Mouse (Mus musculus) left cerebral cortex, postnatal 10 days (tissue): Measurements from ENCODE around the gene Cd3e. TPM values are rescaled to one million over a fixed set of nuclear protein-coding genes. Genes with fewer than 3 reads are reported as not detected.
A peak's percentile ranks its signal among the peaks of the same experiment; 100 is the strongest.
"Not testable (repeated sequence)": the region's sequence is repeated elsewhere in the genome, so short reads cannot be mapped to it uniquely, and the experiment has no call there.

Source experiments
- DNase-seq, 2 experiments: peaks; one replicate each; pipeline ENCODE4 v3.0.0; 2021 to 2022; ENCODE audit warnings: low spot score in 2 of 2, mixed read lengths in 1 of 2; ENCODE audit errors: extremely low spot score in 1 of 2
- intact Hi-C: fragments of 180-260 bp; cut with DNase I; formaldehyde crosslinking; loops from one replicate; pipeline ENCODE4 v1.15.1; 2025
- total RNA-seq, 2 experiments: library from RNA; stranded (reverse); gene quantifications; 2 replicates each; pipeline ENCODE4 v1.2.3; 2021

Gene Cd3e
- total RNA-seq, 2 experiments from 2014 or later, result not detected

DNA sequence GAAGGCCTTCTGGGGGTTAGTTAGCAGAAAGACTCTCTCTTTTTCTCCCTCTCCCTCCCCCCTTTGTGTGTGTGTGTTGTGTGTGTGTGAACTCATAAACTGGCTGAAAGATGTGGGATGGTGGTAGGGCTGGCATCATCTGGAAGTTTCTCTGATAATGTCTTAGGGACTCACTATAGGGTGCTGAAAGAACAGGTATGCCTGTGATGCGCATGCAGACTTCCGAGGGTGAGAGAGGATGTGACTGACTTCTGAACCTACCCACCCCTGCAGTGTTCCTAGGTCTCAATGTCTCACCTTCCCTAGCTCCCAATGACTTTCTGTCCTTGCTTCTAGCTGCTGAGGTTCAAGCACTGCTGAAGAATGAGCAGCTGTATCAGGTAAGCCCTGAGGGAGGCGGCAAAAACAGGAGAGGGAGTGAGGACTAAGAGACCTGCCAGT, 23.7 kb downstream of the Cd3e start:
- intact Hi-C loops, result no loop called here
- no peak for DNase-seq

DNA sequence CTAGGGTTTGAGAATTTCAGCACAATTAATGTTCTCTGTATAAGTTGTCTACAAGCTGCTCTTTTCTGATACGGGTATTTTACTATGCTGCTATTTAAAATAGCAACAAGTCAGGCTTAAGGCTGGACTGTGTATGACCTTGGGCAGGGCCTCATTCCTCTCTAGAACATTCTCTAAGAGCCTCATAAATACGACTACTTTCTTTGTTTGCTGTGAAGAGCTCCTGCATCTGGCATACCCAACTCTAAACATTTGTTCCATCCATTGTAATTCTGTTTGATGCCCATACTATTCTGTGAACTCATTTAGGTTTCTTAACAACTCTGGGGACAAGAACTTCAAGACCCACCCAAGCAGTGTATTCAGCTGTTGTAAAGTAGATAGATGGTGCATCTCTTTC, 26.4 kb downstream of the Cd3e start:
- intact Hi-C loops, result no loop called here
- DNase-seq, result no peak

DNA sequence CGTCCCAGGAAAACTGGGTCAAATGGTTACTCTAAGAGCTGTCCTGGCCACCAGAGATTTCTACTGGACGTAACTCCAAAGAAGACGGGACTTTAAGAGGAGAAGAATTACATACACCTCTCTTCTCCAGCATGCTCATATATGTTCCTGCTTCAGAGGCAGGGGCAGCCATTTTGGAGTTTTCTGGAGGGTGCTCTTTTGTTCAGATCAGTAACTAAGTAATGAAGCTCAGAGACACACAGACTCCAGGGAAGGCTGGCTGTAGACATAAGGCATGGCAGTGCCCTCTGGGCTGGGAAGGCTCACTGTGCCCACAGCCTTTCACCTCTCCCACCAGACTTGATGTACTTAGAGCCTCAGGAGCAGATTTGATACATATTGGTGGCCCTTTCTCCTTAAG, 26.9 kb downstream of the Cd3e start:
- intact Hi-C loops, result no loop called here

DNA sequence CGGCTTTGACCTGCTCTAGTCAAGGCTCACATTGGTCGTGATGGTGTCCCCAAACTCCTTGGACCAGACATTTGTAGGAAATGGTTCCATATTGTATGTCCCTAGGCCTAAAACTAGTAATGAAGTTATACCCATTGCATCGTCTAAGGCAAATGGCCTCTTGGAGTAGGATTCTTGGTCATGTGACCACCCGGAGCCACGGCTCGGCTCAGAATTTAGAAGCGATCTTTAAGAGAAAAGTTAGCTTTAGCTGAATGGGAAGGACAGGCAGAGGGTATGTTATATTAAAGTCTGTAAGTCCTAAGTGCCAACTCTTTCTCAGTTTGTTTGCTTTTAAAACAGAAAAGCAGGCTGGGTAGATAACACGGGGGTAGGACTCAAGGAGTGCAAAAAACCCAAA, 27.3 kb downstream of the Cd3e start:
- DNase-seq, result no peak
- intact Hi-C loops, result no loop called here

More for the DNA sequence above, 26.9 kb downstream of the Cd3e start:
- no peak for DNase-seq

DNA sequence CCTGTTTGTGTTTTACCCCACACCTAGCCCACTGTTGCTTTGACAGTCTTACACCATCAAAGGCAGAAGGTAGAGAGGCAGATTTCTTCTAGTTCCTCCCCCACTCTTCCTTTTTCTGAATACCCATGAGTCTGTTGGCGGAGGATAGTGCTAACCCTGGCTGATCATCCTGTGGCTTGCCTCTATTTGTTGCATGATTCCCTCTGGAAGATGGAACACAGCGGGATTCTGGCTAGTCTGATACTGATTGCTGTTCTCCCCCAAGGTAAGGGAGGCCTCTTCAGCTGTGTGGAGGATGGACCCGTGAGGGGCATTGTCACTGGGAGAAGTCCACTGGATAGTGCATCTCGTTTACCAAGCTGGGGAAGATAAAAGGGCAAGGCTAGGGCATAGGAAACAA, 27.8 kb downstream of the Cd3e start, which contains the start of gene Cd3d:
Cd3d (plus strand) TSS at position 111 of the 400 bp plus-strand sequence.
- no peak for DNase-seq
- intact Hi-C loops, result no loop called here

DNA sequence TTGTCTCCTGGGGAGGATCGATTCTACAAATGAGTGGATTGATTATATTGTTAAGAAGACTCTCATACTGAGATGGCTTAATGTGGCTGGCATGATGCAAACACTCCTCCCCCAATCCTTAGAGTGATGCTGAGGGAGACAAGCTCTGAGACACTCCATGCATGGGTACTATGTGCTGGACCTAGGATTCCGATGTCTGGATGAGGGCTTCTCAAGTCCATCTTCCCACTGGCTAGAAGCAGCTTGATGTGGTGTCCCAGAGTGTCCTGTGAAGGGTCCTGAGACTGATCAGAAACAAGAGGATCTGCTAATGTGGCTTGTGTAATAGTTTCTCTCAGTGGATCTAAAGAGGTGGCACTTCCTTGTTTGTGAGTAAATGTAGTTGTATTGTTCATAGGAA, 28.3 kb downstream of the Cd3e start:
- intact Hi-C loops, result no loop called here
- no peak for DNase-seq

DNA sequence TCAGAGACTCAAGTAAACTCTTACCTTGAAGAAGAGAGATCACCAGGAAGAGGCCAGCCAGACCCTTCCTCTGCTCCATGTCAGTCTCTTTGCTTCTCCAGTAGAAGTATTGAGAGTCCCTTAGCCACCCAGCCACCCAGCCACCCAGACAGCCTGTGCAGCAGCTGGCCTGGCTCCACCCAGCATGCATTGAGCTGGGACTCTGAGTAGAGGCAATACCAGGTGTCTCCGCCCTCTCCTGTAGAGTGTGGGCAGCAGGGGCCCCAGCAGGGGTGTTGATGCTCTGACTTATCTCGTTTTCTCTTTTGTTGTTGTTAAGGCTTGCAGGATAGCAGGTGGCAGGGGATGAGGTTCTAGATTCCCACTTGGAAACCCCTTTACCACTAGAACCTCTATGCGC, 29.2 kb downstream of the Cd3e start, which contains the start of gene Cd3g:
Cd3g (minus strand) TSS at position 190 of the 400 bp plus-strand sequence.
- intact Hi-C loops, result no loop called here

DNA sequence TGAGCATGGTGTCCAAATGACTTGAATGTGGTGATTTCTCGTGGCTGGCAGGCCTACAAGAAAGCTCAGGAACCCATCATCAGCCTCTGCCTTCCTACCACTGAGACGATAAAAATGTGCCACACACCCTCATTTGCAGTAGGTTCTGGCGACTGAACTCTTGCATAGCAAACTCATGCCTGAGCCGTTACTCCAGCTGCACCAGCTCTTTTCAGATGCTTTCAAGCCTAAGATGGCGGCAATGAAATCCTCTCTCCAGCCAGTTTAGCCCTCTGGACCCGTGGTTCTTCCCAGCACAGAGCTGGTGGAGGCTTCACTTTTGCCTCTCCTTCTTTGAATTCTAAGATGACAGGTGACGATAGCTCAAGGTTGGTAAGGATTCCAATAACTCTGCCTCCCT, 29.6 kb downstream of the Cd3e start:
- no peak for DNase-seq

More for the DNA sequence above, 29.2 kb downstream of the Cd3e start, which contains the start of gene Cd3g:
- DNase-seq, result no peak

DNA sequence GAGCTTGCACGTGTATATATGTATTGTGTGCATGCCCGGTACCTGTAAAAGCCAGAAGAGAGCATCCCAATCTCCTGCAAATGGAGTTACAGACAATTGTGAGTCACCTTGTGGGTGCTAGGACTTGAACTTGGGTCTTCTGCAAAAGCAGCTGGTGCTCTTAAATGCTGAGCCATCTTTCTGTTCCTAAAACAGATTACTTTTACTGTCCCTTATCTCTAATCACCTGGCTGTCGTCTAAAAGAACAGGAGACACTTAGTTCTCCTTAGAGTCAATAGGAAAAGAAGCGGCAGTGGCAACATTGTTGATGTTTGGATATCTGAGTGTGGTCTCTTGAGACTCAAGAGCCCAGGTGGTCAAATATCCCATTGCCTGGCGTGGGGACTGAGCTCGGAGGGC, 31.6 kb downstream of the Cd3e start:
- DNase-seq, result no peak
- intact Hi-C loops, result no loop called here

More for the DNA sequence above, 29.6 kb downstream of the Cd3e start:
- intact Hi-C loops, result no loop called here

DNA sequence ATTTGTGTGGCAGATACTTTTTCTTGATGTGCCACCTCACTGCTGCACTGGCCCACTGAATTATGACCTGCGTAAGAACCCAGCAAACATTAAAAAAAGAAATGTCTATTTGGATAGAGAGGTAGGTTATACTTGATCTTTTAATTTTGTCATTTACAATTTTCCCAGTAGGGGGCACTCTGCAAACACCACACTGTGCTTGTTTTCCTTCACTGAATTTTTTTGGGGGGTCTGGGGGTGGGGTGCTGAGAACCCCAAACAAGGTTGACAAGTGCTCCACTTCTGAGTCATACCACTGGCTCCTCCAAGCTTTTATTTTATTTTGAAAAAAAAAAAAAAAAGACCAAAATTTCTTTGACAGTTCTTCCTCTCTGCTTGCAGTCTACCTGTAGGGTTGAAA, 40.0 kb downstream of the Cd3e start:
- intact Hi-C loops, result loop anchor here (5.0 kb wide), 2 partner anchors 78 to 178 kb away; no protein-coding TSS in a partner anchor
- DNase-seq, result no peak

DNA sequence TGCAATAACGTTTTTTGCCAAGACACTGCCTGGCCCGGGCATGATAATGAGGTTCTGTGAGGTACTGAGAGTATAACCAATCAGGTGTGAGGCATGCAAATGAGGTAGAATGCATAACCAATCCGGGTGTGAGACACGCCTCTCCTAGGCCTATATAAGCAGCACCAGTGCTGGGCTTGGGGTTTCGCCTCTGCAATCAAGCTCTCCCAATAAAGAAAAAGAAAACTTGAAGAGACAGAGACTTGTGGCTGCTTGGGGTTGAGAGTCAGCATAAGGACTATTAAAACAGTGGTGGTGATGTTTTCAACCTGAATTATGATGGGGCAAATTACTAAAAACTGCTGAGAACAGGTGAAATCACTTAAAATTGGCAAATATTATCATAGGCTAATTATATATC, 41.7 kb downstream of the Cd3e start:
- intact Hi-C loops, result loop anchor here (5.0 kb wide), 2 partner anchors 80 to 180 kb away; no protein-coding TSS in a partner anchor
- not testable (repeated sequence) for DNase-seq

DNA sequence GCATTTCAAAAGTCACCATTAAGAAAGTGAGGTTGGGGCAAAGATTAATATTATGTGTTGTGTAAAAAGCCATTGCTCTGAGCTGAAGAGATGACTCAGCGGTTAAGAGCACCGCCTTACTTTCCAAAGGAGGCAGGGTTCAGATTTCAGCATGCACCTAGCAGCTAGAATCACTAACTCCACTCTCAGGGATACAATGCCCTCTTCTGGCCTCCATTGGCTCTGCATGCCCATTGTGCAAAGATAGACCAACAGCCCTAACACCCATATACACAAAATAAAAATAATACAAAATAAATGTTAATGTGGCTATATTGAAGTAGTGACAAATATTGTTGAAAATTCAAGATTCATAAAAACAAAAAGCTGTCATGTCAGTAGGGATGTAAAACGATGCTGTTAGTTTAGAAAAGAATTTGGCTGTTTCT, 42.6 kb downstream of the Cd3e start:
- DNase-seq, result peak; percentile 34 to 65
- intact Hi-C loops, result loop anchor here (5.0 kb wide), 2 partner anchors 80 to 180 kb away; no protein-coding TSS in a partner anchor

DNA sequence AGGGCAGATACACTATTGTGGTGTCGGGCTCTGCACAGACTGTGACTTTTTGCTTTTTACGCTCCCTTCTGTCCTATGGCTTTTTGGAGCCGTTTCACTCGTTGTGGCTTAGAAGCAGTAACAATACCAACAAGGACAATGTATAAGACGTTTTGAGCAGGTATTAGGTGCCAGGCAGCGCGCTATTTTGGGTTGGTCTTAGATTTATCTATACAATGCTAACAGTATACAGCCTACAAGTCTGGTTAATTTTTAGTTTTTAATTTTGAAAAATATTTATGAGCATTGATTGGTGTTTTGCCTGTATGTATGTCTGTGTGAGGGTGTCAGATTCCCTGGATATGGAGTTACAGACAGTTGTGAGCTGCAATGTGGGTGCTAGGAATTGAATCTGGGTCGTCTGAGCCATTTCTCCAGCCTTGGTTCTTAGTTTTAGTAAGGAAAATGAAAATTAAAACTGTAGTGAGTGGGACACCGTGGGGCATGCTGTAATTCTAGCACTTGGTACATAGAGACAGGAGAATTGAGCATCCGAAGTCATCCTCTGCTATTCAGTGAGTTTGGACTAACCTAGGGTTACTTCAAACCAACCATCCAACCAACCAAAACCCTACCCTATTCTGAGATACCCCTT, 43.5 kb downstream of the Cd3e start:
- intact Hi-C loops, result loop anchor here (5.0 kb wide), 2 partner anchors 81 to 181 kb away; no protein-coding TSS in a partner anchor
- DNase-seq, result no peak

DNA sequence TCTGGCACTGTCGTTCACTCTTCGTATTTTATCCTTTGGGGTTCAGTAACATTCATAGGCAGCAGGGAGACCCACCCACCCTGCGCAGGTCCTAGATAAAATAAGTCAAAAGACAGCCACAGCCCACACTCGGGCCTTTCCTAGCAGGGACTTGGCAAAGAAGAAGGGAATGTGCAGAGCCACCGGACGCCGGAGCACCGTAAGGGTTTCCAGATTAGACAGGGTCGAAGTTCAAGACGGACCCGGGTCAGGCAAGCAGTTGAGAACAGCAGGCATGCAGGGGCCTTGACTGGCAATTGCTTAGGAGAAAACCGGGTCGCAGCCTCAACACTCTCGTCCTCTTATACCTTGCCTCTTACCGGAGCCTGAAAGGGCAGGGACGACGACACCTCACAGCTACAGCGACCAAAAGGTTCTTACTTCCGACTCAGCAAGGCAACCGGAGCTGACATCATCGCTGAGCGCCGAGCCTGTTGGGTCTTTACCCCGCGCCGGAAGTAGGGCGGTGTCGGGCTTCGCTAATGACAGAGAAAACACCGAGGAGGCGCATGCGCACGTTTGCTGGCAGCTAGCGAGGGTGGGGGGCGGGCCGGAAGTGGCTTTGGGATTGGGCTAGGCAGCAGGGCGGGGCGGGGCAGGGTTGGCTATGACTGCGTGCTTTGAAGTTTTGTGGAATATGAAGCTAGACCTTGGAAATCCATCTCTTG, 44.1 kb downstream of the Cd3e start, which contains the start of gene Ube4a:
Ube4a (minus strand) TSS at position 475 of the 707 bp plus-strand sequence.
- DNase-seq, result peak; percentile 99
- intact Hi-C loops, result loop anchor here (5.0 kb wide), 2 partner anchors 82 to 182 kb away; no protein-coding TSS in a partner anchor

DNA sequence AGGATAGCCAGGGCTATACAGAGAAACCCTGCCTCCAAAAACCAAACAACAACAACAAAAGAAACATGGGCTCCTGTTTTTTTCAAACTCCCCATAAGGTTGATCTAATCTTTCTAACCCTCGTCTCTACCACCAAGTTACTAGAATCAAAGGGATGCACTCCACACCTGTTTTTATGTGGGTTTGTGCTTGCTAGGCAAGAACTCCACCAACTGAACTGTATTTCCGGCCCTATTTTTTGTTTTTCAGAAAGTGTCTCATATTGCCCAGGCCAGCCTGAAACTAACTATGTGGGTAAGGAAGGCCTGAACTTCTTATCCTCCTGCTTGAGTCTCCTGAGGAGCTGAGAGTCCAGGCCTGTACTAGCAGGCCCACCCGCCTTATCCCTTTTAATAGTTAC, 55.0 kb downstream of the Cd3e start:
- DNase-seq, result no peak
- intact Hi-C loops, result no loop called here

Other genes with a start within 250 kb of the Cd3e start
- 100 to 1,000 TPM; 103 to 113 TPM for gene Arcn1, start 241.8 kb downstream of the Cd3e start, total RNA-seq
- gene Ift46, start 241.7 kb downstream of the Cd3e start, total RNA-seq, result 10 to 100 TPM; 75.4 to 78.2 TPM
- gene Tmem25, start 210.3 kb downstream of the Cd3e start, total RNA-seq, result 10 to 100 TPM; 31.3 to 31.6 TPM
- 1 to 10 TPM; 1.2 to 1.4 TPM for gene Ttc36, start 206.6 kb downstream of the Cd3e start, total RNA-seq
- 10 to 100 TPM; 43.2 to 49.7 TPM for gene Kmt2a, start 128.3 kb downstream of the Cd3e start, total RNA-seq
- 100 to 1,000 TPM; 377 to 378 TPM for gene Atp5l, start 88.9 kb downstream of the Cd3e start, total RNA-seq
- gene Ube4a, start 44.0 kb downstream of the Cd3e start, total RNA-seq, result 100 to 1,000 TPM in 1 of 2 experiments, 10 to 100 TPM in 1; 96.1 to 101 TPM
- not detected for gene Cd3g, start 29.2 kb downstream of the Cd3e start, total RNA-seq
- gene Cd3d, start 27.8 kb downstream of the Cd3e start, total RNA-seq, result not detected
- gene Mpzl2, start 30.2 kb upstream of the Cd3e start, total RNA-seq, result 1 to 10 TPM in 1 of 2 experiments, under 1 TPM in 1; 0.95 to 1.4 TPM
- gene Mpzl3, start 45.6 kb upstream of the Cd3e start, total RNA-seq, result 1 to 10 TPM; 3.1 to 4.5 TPM
- 1 to 10 TPM in 1 of 2 experiments, under 1 TPM in 1; 0.88 to 1.1 TPM for gene Jaml, start 69.6 kb upstream of the Cd3e start, total RNA-seq
- 10 to 100 TPM; 89.1 to 97.5 TPM for gene Scn2b, start 108.2 kb upstream of the Cd3e start, total RNA-seq
- 10 to 100 TPM in 1 of 2 experiments, 1 to 10 TPM in 1; 4.4 to 11.9 TPM for gene Scn4b, start 128.8 kb upstream of the Cd3e start, total RNA-seq
- under 1 TPM in 1 of 2 experiments, not detected in 1; 0.32 TPM for gene BC049352, start 172.4 kb upstream of the Cd3e start, total RNA-seq
- not detected for gene Tmprss4, start 194.5 kb upstream of the Cd3e start, total RNA-seq